Mouse (Mus musculus): ENCODE results near the gene Gm20388.
"Not testable (repeated sequence)": the region's sequence is repeated elsewhere in the genome, so short reads cannot be mapped to it uniquely, and the experiment has no call there.

The Gm20388 gene

GRCm38 (mm10) chr8:120760341-120761215 is 849.9 kb downstream of the Gm20388 start:
- intact Hi-C loops (cut with DNase I): no loop called here

- intact Hi-C loops (cut with DNase I): no loop called here
These were observed 852.6 kb downstream of the Gm20388 start for GRCm38 (mm10) chr8:120763267-120763666.

DNA sequence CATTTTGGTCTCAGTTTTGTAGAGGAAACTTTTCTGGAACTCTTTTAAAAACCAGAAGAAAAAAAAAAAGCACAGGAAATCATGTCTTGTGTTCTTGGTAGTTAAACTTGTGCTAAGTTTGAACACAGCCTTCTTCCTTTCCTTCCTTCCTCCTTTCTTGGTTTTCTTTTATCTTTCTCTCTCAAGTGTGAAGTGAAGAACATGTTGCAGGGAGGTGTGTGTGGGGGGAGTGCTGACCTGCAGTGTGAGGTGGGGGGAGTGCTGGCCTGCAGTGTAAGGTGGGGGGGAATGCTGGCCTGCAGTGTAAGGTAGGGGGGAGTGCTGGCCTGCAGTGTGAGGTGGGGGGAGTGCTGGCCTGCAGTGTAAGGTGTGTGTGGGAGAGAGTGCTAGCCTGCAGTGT is 854.0 kb downstream of the Gm20388 start:
- intact Hi-C loops (cut with DNase I): no loop called here

- intact Hi-C loops (cut with DNase I): no loop called here
These were observed 856.0 kb downstream of the Gm20388 start for GRCm38 (mm10) chr8:120766622-120767021.

- intact Hi-C loops (cut with DNase I): no loop called here
These were observed 858.0 kb downstream of the Gm20388 start for GRCm38 (mm10) chr8:120768454-120769218.

GRCm38 (mm10) chr8:120777184-120777583 is 866.5 kb downstream of the Gm20388 start:
- intact Hi-C loops (cut with DNase I): no loop called here

- intact Hi-C loops (cut with DNase I): no loop called here
These were observed 867.1 kb downstream of the Gm20388 start for GRCm38 (mm10) chr8:120777732-120778131.

DNA sequence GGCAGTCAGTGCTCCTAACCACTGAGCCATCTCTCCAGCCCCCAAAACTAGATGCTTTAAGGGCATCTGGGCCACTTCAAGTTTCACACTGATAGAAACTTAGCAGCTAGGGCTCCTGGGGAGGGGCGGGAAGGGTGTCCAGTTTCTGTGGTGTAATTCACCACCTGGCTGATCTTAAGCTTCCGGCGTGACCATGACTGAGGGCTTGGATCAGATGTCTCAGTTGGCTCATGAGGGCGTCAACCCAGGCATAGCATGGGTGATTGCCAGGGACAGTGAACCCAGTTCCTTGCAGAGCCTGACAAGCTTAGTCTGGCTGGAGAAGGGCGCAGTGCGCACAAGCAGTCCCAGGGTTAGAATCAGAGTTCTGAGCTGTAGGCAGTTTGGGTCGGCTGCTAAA is 868.5 kb downstream of the Gm20388 start:
- intact Hi-C loops (cut with DNase I): no loop called here

DNA sequence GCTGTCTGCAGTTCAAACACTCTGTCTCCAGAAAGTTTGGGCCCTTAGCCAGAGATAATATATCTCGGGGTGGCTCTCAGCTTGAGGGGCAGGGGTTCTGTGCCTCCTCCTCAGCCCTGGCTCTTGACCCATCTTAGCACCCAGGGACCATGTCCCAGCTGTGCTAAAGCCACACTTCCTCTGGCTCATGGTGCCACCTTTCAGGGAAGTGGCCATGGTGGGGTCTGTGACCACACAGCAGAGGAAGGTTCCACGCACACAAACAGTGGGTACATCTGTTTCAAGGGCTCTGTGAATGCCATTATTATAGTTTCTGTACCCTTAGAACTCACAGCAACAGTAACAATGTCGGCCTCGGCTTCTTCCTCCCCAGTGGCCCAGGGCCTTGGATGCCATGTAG is 873.1 kb downstream of the Gm20388 start:
- intact Hi-C loops (cut with DNase I): no loop called here

GRCm38 (mm10) chr8:120786753-120787152 is 876.1 kb downstream of the Gm20388 start:
- intact Hi-C loops (cut with DNase I): no loop called here

GRCm38 (mm10) chr8:120787631-120788030 is 877.0 kb downstream of the Gm20388 start:
- intact Hi-C loops (cut with DNase I): no loop called here

DNA sequence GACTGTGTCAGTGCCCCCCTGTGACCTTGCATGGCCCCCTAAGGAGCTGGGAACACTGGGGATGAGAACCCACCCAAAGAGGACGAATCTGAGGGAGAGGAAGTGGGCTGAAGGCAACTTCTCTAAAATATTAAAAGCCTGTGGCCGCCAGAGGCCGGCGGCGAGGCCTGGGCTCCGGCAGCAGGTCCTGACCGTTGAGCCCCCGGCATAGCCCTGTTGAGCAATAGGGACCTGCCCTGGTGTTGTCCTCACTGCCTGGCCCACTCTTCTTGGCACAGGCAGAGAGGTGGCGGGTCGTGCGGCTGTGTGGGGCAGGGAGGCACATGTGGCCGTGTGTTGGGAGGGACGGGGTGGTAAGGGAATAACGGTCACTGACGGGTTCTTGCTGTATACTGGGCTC is 882.1 kb downstream of the Gm20388 start:
- intact Hi-C loops (cut with DNase I): no loop called here

DNA sequence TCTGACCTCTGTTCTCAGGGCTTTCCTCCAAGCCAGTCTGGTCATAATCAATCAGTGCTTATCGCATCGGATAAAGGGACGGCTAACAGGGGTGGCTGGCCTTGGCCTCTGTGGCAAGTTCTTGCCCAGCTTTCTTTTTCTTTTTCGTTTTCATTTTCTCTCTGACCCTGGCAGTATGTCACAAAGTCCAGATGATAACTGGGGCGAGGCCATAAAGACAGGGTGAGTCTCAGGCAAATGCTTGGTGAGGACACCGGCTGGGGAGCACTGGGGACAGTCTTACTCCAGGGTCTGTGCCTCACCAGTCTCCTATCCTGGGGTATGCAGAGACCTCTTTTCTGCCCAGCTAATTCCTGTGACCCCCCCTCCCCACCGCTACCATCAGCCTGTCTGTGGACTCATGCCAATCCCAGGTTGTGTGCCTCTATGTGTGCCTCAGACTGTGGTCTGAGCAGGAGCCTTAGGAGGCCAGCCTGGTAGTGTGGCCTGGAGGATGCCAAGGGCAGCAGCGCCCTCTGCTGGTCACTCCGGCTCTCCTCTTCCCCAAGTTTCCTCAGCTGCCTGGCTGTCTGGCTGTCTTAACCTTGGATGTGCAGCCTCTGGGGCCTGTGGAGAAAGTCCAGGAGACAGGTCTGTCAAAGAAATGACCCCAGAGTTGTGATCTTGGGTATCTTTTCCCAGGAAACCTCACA is 885.4 kb downstream of the Gm20388 start:
- intact Hi-C loops (cut with DNase I): loop anchor here (1.0 to 5.0 kb wide), 3 partner anchors 44 to 116 kb away; partner anchors contain the start of gene Irf8

- intact Hi-C loops (cut with DNase I): loop anchor here (5.0 kb wide), 2 partner anchors 45 to 60 kb away; partner anchors contain the start of gene Irf8
These were observed 886.5 kb downstream of the Gm20388 start for GRCm38 (mm10) chr8:120797019-120797727.

DNA sequence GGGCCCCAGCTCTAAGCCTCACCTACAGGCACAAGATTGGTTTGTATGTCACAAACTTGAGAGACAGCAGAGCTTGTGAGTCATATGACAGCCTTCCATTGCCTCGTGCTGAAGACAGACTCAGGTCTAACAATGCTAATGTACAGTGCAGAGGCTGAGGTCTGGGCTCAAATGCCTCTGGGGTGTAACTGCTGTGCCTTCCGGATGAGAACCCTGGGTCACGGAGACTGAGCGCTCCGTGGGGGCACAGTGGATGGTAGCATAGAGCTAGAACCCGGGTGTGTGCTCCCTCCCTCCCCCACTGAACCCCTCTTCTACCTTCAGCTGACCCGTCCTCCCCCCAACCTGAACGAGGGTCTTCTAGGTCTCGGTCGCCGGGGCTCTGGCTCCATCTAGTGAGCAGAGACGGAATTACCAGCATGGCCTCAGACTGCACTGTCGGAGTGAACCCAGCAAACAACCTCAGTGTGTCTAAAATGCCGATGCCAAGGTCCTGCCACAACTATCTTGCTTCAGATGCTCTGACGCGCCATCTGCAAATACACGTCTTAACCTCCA is 889.7 kb downstream of the Gm20388 start:
- intact Hi-C loops (cut with DNase I): no loop called here

DNA sequence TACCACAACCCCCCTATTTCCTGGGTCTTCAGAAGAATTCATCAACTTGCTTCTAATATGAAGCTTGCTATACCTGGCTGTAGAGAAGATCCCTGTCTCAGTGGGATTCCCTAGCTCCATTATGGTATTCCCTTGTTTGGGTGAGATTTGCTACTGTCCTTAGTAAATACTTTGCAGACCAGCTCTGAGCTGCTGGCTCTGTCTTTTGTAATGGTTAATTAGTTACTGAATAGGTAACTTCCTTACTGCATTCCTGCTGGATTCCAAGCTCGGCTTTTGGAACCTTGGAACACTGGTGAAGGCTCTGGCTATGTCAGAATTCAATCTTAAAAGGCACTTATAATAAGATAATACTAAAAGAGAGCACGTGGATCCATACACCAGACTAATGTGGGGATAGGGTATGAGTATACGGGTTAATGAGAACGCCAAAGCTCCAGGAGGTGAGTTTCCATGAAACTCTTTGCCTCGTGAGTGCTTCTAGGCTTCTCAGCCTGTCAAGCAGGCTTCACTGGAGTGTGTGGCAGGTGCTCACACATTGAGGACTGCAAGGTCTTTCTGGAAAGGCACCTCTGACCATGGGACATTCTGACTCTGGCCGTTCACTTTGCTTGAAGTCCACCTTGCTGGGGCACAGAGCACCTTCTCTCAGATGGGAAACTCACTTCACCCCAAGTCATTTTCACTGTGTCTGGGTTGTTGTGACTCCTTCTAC is 893.2 kb downstream of the Gm20388 start:
- intact Hi-C loops (cut with DNase I): not testable (repeated sequence)

GRCm38 (mm10) chr8:120804741-120805140 is 894.1 kb downstream of the Gm20388 start:
- intact Hi-C loops (cut with DNase I): no loop called here

DNA sequence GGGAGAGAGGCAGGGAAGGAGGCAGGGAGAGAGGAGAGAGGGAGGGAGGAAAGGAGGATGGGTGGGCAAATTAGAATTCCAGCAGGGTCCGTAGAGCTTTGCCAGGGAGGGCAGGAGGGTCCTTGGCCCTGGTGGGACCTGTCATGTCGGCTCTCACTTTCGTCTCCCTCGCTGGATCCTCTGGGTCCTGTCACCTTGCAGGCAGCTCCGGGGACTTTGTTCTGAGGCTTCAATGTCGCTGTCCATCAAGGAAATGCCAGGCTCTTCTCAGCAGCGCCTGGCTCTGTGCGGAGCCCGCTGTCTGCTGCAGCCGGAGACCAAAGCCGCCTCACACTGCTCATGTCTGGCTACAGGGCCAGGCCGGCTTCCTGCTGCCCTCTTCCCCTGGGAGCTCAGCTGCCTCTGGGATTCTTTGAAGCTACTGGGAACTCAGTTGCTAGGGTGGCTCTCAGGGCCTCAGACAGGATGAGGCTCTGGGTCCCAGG is 896.2 kb downstream of the Gm20388 start:
- intact Hi-C loops (cut with DNase I): no loop called here

GRCm38 (mm10) chr8:120807719-120808118 is 897.1 kb downstream of the Gm20388 start:
- intact Hi-C loops (cut with DNase I): no loop called here

DNA sequence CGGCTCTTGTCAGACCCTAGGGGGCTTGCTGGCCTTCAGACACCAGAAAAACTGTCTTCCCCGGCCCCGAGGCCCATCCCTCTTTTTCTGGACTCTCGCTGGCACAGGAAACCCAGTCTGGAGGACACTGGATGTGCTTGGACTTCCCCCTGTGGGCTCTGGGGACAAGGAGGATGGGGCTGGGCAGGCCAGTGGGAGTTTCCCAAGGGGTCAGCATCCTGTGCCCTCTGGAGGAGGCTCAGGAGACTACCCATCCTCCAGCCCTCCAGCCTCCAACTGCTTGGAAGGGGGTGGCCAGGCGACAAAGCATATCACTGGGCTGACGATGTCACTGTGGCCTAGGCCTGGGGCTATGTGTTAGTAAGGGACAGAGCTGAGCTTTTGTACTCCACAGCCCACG is 898.4 kb downstream of the Gm20388 start:
- intact Hi-C loops (cut with DNase I): no loop called here

All from adrenal gland (tissue).